Mouse (Mus musculus): ENCODE data around the gene Ywhaq. TPM values are rescaled to one million over a fixed set of nuclear protein-coding genes. Genes with fewer than 3 reads are reported as not detected.

Gene Ywhaq
- total and polyA plus RNA-seq, 3 experiments: 217 to 392 (median 234) TPM

GRCm38 (mm10) chr12:21410620-21411019, 6.8 kb downstream of the Ywhaq start:
- Histone ChIP-seq H3K79me2 (replicated peaks; ENCODE audit: control insufficient read depth, extremely low read depth, insufficient read depth, poor library complexity, severe bottlenecking) (peaks cover 89% of the 10 kb centered on the region), H3K9ac (ENCODE audit: insufficient read depth, low read depth) (no peak overlapping the region), H3K4me2 (ENCODE audit: insufficient read depth, low read depth, poor library complexity, severe bottlenecking) (no peak overlapping the region), H3K36me3 (replicated peaks in 1 of 2; ENCODE audit: control insufficient read depth in 1 of 2, insufficient read depth in 1 of 2, low read length in 1 of 2) (peaks cover 31 to 71% of the 10 kb centered on the region in 2 experiments), H3K4me3 (replicated peaks in 1 of 3; ENCODE audit: low read depth in 2 of 3, low read length in 2 of 3, poor library complexity in 1 of 3) (no peak overlapping the region), H3K27me3 (replicated peaks) (no peaks in the 10 kb centered on the region), H3K4me1 (ENCODE audit: control insufficient read depth in 1 of 2, insufficient read depth in 2 of 2) (peaks cover 2 to 44% of the 10 kb centered on the region in 2 experiments), H3K9me3 (replicated peaks; ENCODE audit: low read length) (peaks cover 4% of the 10 kb centered on the region), H3K27ac (ENCODE audit: insufficient read depth, low read depth) (no peak overlapping the region)
- dilution Hi-C loops (cut with MboI; ENCODE audit: extremely low pct_ligation_motif_present, extremely low pct_unique_long_range_greater_than_20kb, low sequenced_read_pairs): no loop called here
- in situ Hi-C loops (cut with MboI; ENCODE audit: low pct_ligation_motif_present, low pct_unique_long_range_greater_than_20kb, low sequenced_read_pairs): no loop called here
- TF ChIP-seq MAZ (IDR thresholded peaks at IDR 0.05; ENCODE audit: low read depth, low read length) (no peak), EP300 (IDR thresholded peaks at IDR 0.05; ENCODE audit: low read length) (no peak), POLR2A (IDR thresholded peaks at IDR 0.05; ENCODE audit: low read depth, low read length) (no peak), TCF12 (IDR thresholded peaks at IDR 0.05; ENCODE audit: low read depth, low read length) (no peak), ZNF384 (IDR thresholded peaks at IDR 0.05; ENCODE audit: low read depth, low read length) (no peak), CHD1 (IDR thresholded peaks at IDR 0.05; ENCODE audit: low read depth, low read length) (no peak), JUN (IDR thresholded peaks at IDR 0.05; ENCODE audit: insufficient read depth, low read depth, low read length) (no peak)
- DNase-seq (ENCODE audit: extremely low read depth): no peak

GRCm38 (mm10) chr12:21409651-21410050, 7.8 kb downstream of the Ywhaq start:
- H3K4me2 ChIP-seq (ENCODE audit: insufficient read depth, low read depth, poor library complexity, severe bottlenecking): no peak overlapping the region
- dilution Hi-C loops (cut with MboI; ENCODE audit: extremely low pct_ligation_motif_present, extremely low pct_unique_long_range_greater_than_20kb, low sequenced_read_pairs): no loop called here
- no peaks in the 10 kb centered on the region for H3K27me3 ChIP-seq (replicated peaks)
- peaks cover 33 to 69% of the 10 kb centered on the region in 2 experiments for H3K36me3 ChIP-seq (replicated peaks in 1 of 2; ENCODE audit: control insufficient read depth in 1 of 2, insufficient read depth in 1 of 2, low read length in 1 of 2)
- peaks cover 0 to 34% of the 10 kb centered on the region in 2 experiments; a peak in 3 of 4 replicates for H3K4me1 ChIP-seq (ENCODE audit: control insufficient read depth in 1 of 2, insufficient read depth in 2 of 2)
- no peak overlapping the region for H3K27ac ChIP-seq (ENCODE audit: insufficient read depth, low read depth)
- no peak overlapping the region for H3K4me3 ChIP-seq (replicated peaks in 1 of 3; ENCODE audit: low read depth in 2 of 3, low read length in 2 of 3, poor library complexity in 1 of 3)
- no peak for TF ChIP-seq ZNF384 (IDR thresholded peaks at IDR 0.05; ENCODE audit: low read depth, low read length)
- peak; percentile 56; the same call in 1 of the 2 replicates for TF ChIP-seq EP300 (IDR thresholded peaks at IDR 0.05; ENCODE audit: low read length)
- peaks cover 4% of the 10 kb centered on the region for H3K9me3 ChIP-seq (replicated peaks; ENCODE audit: low read length)
- no peak overlapping the region for H3K9ac ChIP-seq (ENCODE audit: insufficient read depth, low read depth)
- in situ Hi-C loops (cut with MboI; ENCODE audit: low pct_ligation_motif_present, low pct_unique_long_range_greater_than_20kb, low sequenced_read_pairs): no loop called here
- no peak for DNase-seq (ENCODE audit: extremely low read depth)
- peaks cover 87% of the 10 kb centered on the region for H3K79me2 ChIP-seq (replicated peaks; ENCODE audit: control insufficient read depth, extremely low read depth, insufficient read depth, poor library complexity, severe bottlenecking)

GRCm38 (mm10) chr12:21408789-21409367, 8.6 kb downstream of the Ywhaq start:
- TF ChIP-seq MAX (IDR thresholded peaks at IDR 0.05; ENCODE audit: low read length) (no peak), CHD2 (IDR thresholded peaks at IDR 0.05; ENCODE audit: low read length) (no peak), ZKSCAN1 (IDR thresholded peaks at IDR 0.05; ENCODE audit: borderline replicate concordance, low read depth, low read length) (no peak), USF1 (IDR thresholded peaks at IDR 0.05; ENCODE audit: low read depth, low read length) (no peak), POLR2AphosphoS2 (IDR thresholded peaks at IDR 0.05; ENCODE audit: low read depth, low read length) (no peak)
- no peak overlapping the region for H3K4me2 ChIP-seq (ENCODE audit: insufficient read depth, low read depth, poor library complexity, severe bottlenecking)
- in situ Hi-C loops (cut with MboI; ENCODE audit: low pct_ligation_motif_present, low pct_unique_long_range_greater_than_20kb, low sequenced_read_pairs) (no loop called here), dilution Hi-C loops (cut with MboI; ENCODE audit: extremely low pct_ligation_motif_present, extremely low pct_unique_long_range_greater_than_20kb, low sequenced_read_pairs) (no loop called here)
- no peak overlapping the region for H3K4me3 ChIP-seq (replicated peaks in 1 of 3; ENCODE audit: low read depth in 2 of 3, low read length in 2 of 3, poor library complexity in 1 of 3)
- H3K4me1 ChIP-seq (ENCODE audit: control insufficient read depth in 1 of 2, insufficient read depth in 2 of 2): peaks cover 0 to 31% of the 10 kb centered on the region in 2 experiments; a peak in 3 of 4 replicates
- peaks cover 84% of the 10 kb centered on the region for H3K79me2 ChIP-seq (replicated peaks; ENCODE audit: control insufficient read depth, extremely low read depth, insufficient read depth, poor library complexity, severe bottlenecking)
- no peak for DNase-seq (ENCODE audit: extremely low read depth)
- no peaks in the 10 kb centered on the region for H3K27me3 ChIP-seq (replicated peaks)
- H3K9ac ChIP-seq (ENCODE audit: insufficient read depth, low read depth): no peak overlapping the region
- no peak overlapping the region for H3K27ac ChIP-seq (ENCODE audit: insufficient read depth, low read depth)
- peaks cover 4% of the 10 kb centered on the region for H3K9me3 ChIP-seq (replicated peaks; ENCODE audit: low read length)
- H3K36me3 ChIP-seq (replicated peaks in 1 of 2; ENCODE audit: control insufficient read depth in 1 of 2, insufficient read depth in 1 of 2, low read length in 1 of 2): peaks cover 33 to 63% of the 10 kb centered on the region in 2 experiments
